Mouse (Mus musculus): ENCODE measurements around the gene Mks1. TPM values are rescaled to one million over a fixed set of nuclear protein-coding genes. Genes with fewer than 3 reads are reported as not detected.

Mks1 gene
- 1 to 10 TPM; 1.5 to 1.9 TPM for total RNA-seq (2021)
- long read RNA-seq, experiment 1, transcript Mks1-201 (18 exons, 2,499 nt): major isoform, 6 of 9 reads
- long read RNA-seq, experiment 1, partial matches to known transcripts: 0 of 9 reads
- long read RNA-seq, experiment 1, other reads (novel, unspliced or antisense): 3 of 9 reads
- long read RNA-seq, experiment 2, partial matches to known transcripts: 0 of 4 reads
- long read RNA-seq, experiment 2, other reads (novel, unspliced or antisense): 2 of 4 reads

DNA sequence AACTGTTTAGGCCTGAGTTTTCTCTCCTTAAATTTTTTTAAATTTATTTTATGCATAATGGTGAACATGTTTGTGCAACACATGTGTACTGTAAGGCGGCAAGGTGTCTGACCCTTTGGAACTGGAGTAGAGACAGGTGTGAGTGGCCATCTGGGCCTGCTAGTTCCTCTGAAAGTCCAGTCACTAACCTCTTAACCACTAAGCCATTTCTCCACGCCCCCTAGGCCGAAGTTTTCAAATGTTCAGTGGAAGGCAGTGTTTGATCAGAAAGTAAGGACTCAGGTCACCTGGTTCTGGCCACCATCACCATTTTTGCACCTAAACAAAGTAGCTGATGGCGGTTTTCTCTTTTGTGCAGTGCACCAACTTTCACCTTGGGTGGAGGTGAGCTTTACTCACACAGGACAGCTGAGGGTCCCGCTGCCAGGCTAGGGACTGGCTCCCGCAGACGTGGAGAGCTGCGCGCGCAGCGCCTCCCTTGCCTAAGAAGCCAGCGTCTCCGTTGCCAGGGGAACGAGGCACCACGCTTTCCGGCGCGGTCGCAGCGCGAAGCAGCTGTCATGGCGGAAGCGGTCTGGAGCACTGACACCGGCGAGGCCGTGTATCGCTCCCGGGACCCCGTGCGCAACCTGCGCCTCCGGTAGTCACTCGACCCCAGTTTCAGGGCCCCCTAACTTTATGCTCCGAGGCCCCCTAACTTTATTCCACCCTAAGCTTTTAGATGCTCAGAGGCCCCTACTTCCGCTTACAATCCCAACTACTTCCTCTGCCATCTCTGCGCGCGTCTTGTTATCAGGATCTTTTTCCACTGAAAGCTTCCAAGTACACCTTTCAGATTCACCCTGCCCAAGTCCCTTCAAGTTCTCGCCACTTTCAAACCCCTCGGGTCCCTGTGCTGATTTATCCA is at the start of gene Mks1:
Gene Mks1, plus strand, starts transcription at position 526 of the 907 bp plus-strand sequence.
- peak; percentile 93 for DNase-seq
- intact Hi-C loops (cut with DNase I): loop anchor here (5.0 kb wide), 1 partner anchor 116 kb away; the partner anchor contains the start of gene Supt4a
- Histone ChIP-seq H3K27ac (peak within 1 kb of the TSS; percentile 82), H3K4me3 (peak within 1 kb of the TSS; percentile 87)
- TF ChIP-seq CTCF (IDR thresholded peaks at IDR 0.05): no peak

- TF ChIP-seq CTCF (IDR thresholded peaks at IDR 0.05): peak; percentile 54
- H3K27ac ChIP-seq: no peak overlapping the region
- no peak for DNase-seq
- intact Hi-C loops (cut with DNase I): no loop called here
- H3K4me3 ChIP-seq: no peak overlapping the region
Observed at GRCm38 (mm10) chr11:87805448-87805847, 47.6 kb upstream of the Mks1 start.

DNA sequence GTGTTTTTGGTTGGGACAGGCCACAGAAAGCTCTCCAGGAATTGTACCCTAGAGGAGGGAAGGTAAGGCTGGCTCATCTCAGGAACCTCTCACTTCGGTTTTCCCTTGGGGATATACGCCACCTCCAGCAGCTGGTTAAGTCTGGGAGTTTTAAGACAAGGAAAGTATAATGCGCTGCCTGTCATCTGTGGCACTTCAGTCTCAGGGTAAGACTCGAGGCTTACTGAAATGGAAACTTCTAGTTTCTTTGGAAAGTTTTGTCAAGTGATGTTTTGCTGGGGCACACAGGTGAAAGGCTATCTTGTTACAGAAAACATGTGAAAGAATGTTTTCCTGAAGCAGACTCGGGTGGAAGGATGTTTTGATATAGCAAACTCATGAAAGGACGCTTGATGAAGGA is 45.6 kb upstream of the Mks1 start:
- no peak overlapping the region for H3K4me3 ChIP-seq
- no peak overlapping the region for H3K27ac ChIP-seq
- no peak for TF ChIP-seq CTCF (IDR thresholded peaks at IDR 0.05)
- DNase-seq: no peak
- intact Hi-C loops (cut with DNase I): no loop called here

DNA sequence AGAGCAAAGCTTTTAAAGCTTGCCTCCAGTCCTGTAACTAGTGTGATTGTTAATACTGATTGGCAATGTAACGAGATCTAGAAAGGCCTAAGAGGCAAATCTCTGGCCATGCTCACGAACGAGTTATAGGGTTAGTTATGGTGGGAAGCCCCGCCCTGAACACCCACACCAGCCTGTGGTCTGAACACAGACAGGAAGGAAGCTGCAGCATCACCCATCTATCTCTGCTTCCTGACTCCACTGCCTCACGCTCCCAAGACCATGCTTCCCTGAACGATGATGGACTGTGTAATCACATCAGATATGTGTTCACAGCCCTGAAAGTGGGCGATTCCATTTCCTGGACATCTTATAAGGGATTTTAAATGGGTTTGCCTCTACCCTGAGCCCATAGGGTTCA is 44.8 kb upstream of the Mks1 start:
- no peak for TF ChIP-seq CTCF (IDR thresholded peaks at IDR 0.05)
- intact Hi-C loops (cut with DNase I): no loop called here
- H3K4me3 ChIP-seq: no peak overlapping the region
- no peak overlapping the region for H3K27ac ChIP-seq
- no peak for DNase-seq

- intact Hi-C loops (cut with DNase I): no loop called here
- Histone ChIP-seq H3K27ac (no peak overlapping the region), H3K4me3 (no peak overlapping the region)
- TF ChIP-seq CTCF (IDR thresholded peaks at IDR 0.05): no peak
- no peak for DNase-seq
Observed at GRCm38 (mm10) chr11:87811396-87811795, 41.6 kb upstream of the Mks1 start.

DNA sequence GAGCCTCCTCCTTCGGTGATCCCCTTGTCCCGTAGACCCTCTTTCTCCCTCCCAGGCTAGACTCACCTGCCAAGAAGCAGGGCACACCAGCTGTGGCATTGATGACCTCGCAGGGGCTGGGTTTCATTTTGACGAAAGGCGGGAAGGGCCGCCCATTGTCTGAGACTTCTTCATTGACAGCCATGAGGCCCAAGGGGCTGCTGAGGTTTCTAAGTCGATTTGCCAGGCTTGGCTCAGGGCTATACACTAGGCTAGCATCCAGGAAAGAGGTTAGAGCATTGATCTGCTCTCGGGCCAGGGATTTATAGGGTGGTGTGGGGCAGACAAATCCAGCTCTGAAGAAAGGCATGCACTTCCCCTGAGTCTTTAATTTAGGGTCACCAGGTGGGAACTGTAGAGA is 38.2 kb upstream of the Mks1 start:
- Histone ChIP-seq H3K4me3 (no peak overlapping the region), H3K27ac (no peak overlapping the region)
- DNase-seq: no peak
- intact Hi-C loops (cut with DNase I): no loop called here
- no peak for TF ChIP-seq CTCF (IDR thresholded peaks at IDR 0.05)

DNA sequence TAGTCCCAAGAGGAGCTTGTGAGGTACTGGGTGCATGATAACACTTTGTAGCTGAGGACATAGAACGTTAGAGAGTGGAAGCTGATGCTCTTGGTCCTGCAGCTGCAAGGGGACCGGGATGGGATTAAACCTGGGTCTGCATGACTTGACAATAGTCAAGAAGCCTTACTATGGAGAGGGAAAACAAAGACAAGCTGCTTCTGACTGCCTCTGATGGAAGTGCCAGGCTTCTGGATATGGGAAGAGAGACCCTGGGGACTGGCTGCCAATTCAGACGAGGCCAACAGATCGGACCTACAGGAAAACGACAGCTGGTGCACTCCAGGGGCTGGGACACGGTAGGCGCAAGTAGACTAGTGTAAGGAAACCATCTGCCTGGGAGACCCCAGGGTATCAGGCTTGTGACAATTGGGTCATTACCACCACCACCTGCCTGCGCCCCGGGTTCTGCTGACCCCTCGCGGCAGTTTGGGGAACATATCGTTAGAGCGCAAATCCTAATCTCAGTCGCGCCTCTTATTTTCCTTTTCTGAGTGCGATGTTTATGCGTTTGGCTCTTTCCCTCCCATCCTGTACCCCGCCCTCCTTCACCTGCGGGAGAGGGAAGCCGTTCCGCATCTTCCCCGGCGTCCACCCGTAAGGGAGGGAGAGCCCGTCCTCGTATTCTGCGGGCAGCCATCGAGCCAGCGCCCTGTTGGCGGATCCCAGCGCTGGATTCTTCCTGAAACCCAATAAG is 36.1 kb upstream of the Mks1 start:
- H3K27ac ChIP-seq: no peak overlapping the region
- TF ChIP-seq CTCF (IDR thresholded peaks at IDR 0.05): peak; percentile 66
- peak overlapping the region; percentile 66 for H3K4me3 ChIP-seq
- DNase-seq: peak; percentile 25
- intact Hi-C loops (cut with DNase I): no loop called here

GRCm38 (mm10) chr11:87817443-87817773 is 35.6 kb upstream of the Mks1 start:
- DNase-seq: no peak
- H3K27ac ChIP-seq: no peak overlapping the region
- peak overlapping the region; percentile 66 for H3K4me3 ChIP-seq
- no peak for TF ChIP-seq CTCF (IDR thresholded peaks at IDR 0.05)
- intact Hi-C loops (cut with DNase I): no loop called here

DNA sequence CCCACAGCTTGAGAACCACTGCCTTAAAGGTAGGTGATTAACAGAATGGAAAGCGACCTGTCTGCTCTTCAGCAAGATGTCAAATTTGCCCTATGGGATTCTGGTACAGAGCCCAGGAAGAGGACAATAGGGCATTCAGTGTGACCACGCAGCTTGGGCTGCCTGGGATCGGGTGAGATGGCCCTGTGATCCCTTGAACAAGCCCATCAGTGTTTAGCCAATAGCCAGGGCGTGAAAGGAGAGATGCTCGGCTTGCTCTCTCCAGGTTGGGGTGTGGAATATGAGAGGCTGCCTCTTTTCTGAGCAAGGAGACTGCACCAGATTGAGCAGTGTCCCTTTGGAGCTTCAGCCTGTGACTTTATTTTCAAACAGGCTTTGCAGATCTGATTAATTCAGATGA is 31.5 kb upstream of the Mks1 start:
- H3K27ac ChIP-seq: no peak overlapping the region
- no peak for DNase-seq
- no peak overlapping the region for H3K4me3 ChIP-seq
- intact Hi-C loops (cut with DNase I): no loop called here
- no peak for TF ChIP-seq CTCF (IDR thresholded peaks at IDR 0.05)

DNA sequence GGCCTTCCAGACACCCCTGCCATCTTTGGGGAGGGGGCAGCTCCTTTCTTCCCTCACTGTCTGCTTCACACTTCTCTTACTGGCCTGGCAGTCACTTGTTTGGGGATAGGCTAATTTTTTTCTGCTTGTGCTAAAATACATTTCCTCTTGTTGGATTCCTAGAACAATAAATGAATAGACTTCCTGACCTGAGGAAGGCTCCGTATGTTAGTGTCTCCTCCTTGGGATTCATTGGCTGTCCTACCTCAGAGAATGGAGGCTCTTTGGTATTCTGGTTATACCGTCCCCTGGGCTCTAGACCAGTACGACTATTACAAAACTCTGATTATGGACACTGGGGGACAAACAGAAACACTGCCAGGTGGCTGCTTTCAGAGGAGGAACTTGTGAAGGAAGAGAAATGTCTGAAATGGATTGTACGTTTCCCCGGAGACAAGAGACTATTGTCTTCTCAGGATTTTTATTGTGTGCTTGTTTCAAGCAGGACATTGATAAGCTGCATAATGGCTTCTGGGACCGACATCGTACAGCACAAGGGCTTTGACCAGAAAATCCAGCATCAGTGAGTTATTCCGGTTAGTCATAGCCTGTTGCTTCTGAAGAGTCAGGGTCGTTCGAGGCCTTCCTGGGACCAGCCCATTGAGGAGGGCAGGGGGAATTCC is 24.6 kb upstream of the Mks1 start, which contains the start of gene Lpo:
Gene Lpo, minus strand, starts transcription at position 51 of the 662 bp plus-strand sequence.
- intact Hi-C loops (cut with DNase I): no loop called here
- no peak within 1 kb of the TSS for H3K4me3 ChIP-seq
- no peak for DNase-seq
- no peak within 1 kb of the TSS for H3K27ac ChIP-seq
- no peak for TF ChIP-seq CTCF (IDR thresholded peaks at IDR 0.05)

- no peak for DNase-seq
- Histone ChIP-seq H3K27ac (no peak overlapping the region), H3K4me3 (no peak overlapping the region)
- intact Hi-C loops (cut with DNase I): no loop called here
- no peak for TF ChIP-seq CTCF (IDR thresholded peaks at IDR 0.05)
Observed at GRCm38 (mm10) chr11:87840676-87841075, 12.3 kb upstream of the Mks1 start.

- no peak for TF ChIP-seq CTCF (IDR thresholded peaks at IDR 0.05)
- no peak for DNase-seq
- H3K27ac ChIP-seq: no peak overlapping the region
- intact Hi-C loops (cut with DNase I): no loop called here
- H3K4me3 ChIP-seq: no peak overlapping the region
Observed at GRCm38 (mm10) chr11:87841436-87841835, 11.6 kb upstream of the Mks1 start.

All from gastrocnemius, adult 2 months (tissue).